Mouse (Mus musculus) left cerebral cortex, adult 2 months (tissue): ENCODE measurements around the gene Lrrk1. TPM values are rescaled to one million over a fixed set of nuclear protein-coding genes. Genes with fewer than 3 reads are reported as not detected.

Experiments used
- DNase-seq, 2 experiments: peaks; one replicate each; pipeline ENCODE4 v3.0.0; 2021 to 2022; ENCODE audit warnings: low spot score in 2 of 2, mixed read lengths in 1 of 2; ENCODE audit errors: extremely low spot score in 1 of 2
- H3K27ac ChIP-seq: fragments of 200-600 bp; 2 replicates; pipeline ENCODE4 v1.8.1; 2022
- H3K4me3 ChIP-seq: fragments of 200-600 bp; 2 replicates; pipeline ENCODE4 v1.8.1; 2022
- CTCF ChIP-seq: fragments of 200-600 bp; IDR thresholded peaks from 2 replicates; pipeline ENCODE4 v1.8.1; 2022; ENCODE audit warnings: antibody characterized with exemption, mild to moderate bottlenecking, moderate library complexity
- intact Hi-C: fragments of 180-260 bp; cut with DNase I; formaldehyde crosslinking; loops from one replicate; pipeline ENCODE4 v1.15.1; 2025
- total RNA-seq, 2 experiments: library from RNA; stranded (reverse); gene quantifications; 2 replicates each; pipeline ENCODE4 v1.2.3; 2021

Lrrk1 gene
- total RNA-seq, 2 experiments from 2014 or later, result 4.4 TPM

- no peak for DNase-seq
- Histone ChIP-seq H3K4me3 (no peak overlapping the region), H3K27ac (no peak overlapping the region)
- intact Hi-C loops, result no loop called here
- no peak for TF ChIP-seq CTCF
Observed at GRCm38 (mm10) chr7:66305714-66306198, 82.4 kb downstream of the Lrrk1 start.

- H3K4me3 ChIP-seq, result no peak overlapping the region
- H3K27ac ChIP-seq, result no peak overlapping the region
- no peak for DNase-seq
- TF ChIP-seq CTCF, result no peak
- intact Hi-C loops, result no loop called here
Observed at GRCm38 (mm10) chr7:66304993-66305713, 83.0 kb downstream of the Lrrk1 start.

- no peak for TF ChIP-seq CTCF
- no peak for DNase-seq
- no peak overlapping the region for H3K27ac ChIP-seq
- intact Hi-C loops, result no loop called here
- H3K4me3 ChIP-seq, result no peak overlapping the region
Observed at GRCm38 (mm10) chr7:66303922-66304660, 84.1 kb downstream of the Lrrk1 start.

- DNase-seq, result no peak
- TF ChIP-seq CTCF, result no peak
- intact Hi-C loops, result no loop called here
- Histone ChIP-seq H3K4me3 (no peak overlapping the region), H3K27ac (no peak overlapping the region)
Observed at GRCm38 (mm10) chr7:66301486-66301885, 86.7 kb downstream of the Lrrk1 start.

- DNase-seq, result peak; percentile 80 to 83
- H3K4me3 ChIP-seq, result no peak overlapping the region
- intact Hi-C loops, result loop anchor here (1.0 kb wide), 1 partner anchor 198 kb away; no protein-coding TSS in a partner anchor
- no peak overlapping the region for H3K27ac ChIP-seq
- TF ChIP-seq CTCF, result peak; percentile 89
Observed at GRCm38 (mm10) chr7:66300680-66301079, 87.5 kb downstream of the Lrrk1 start.

GRCm38 (mm10) chr7:66297656-66298021 is 90.5 kb downstream of the Lrrk1 start:
- no peak for TF ChIP-seq CTCF
- Histone ChIP-seq H3K4me3 (no peak overlapping the region), H3K27ac (no peak overlapping the region)
- no peak for DNase-seq
- intact Hi-C loops, result no loop called here

- Histone ChIP-seq H3K4me3 (no peak overlapping the region), H3K27ac (no peak overlapping the region)
- TF ChIP-seq CTCF, result no peak
- intact Hi-C loops, result no loop called here
- DNase-seq, result peak in 1 of 2 experiments; percentile 25
Observed at GRCm38 (mm10) chr7:66296921-66297655, 91.1 kb downstream of the Lrrk1 start.

GRCm38 (mm10) chr7:66292552-66293376 is 95.4 kb downstream of the Lrrk1 start:
- no peak overlapping the region for H3K4me3 ChIP-seq
- H3K27ac ChIP-seq, result no peak overlapping the region
- TF ChIP-seq CTCF, result no peak
- DNase-seq, result no peak
- intact Hi-C loops, result no loop called here

- no peak overlapping the region for H3K4me3 ChIP-seq
- intact Hi-C loops, result no loop called here
- H3K27ac ChIP-seq, result no peak overlapping the region
Observed at GRCm38 (mm10) chr7:66292010-66292409, 96.1 kb downstream of the Lrrk1 start.

GRCm38 (mm10) chr7:66282984-66283612 is 105.1 kb downstream of the Lrrk1 start:
- TF ChIP-seq CTCF, result no peak
- Histone ChIP-seq H3K4me3 (no peak overlapping the region), H3K27ac (no peak overlapping the region)
- no peak for DNase-seq
- intact Hi-C loops, result no loop called here

More at GRCm38 (mm10) chr7:66292010-66292409, 96.1 kb downstream of the Lrrk1 start:
- no peak for TF ChIP-seq CTCF
- no peak for DNase-seq

- intact Hi-C loops, result no loop called here
- no peak for TF ChIP-seq CTCF
- Histone ChIP-seq H3K27ac (no peak overlapping the region), H3K4me3 (no peak overlapping the region)
- DNase-seq, result no peak
Observed at GRCm38 (mm10) chr7:66282265-66282664, 105.9 kb downstream of the Lrrk1 start.
